Mouse (Mus musculus) left cerebral cortex, adult 2 months (tissue): ENCODE results near the gene Atoh8. TPM values are rescaled to one million over a fixed set of nuclear protein-coding genes. Genes with fewer than 3 reads are reported as not detected.

Experiments
- DNase-seq, 2 experiments: peaks; one replicate each; pipeline ENCODE4 v3.0.0; 2021 to 2022; ENCODE audit warnings: low spot score in 2 of 2, mixed read lengths in 1 of 2; ENCODE audit errors: extremely low spot score in 1 of 2
- H3K27ac ChIP-seq: fragments of 200-600 bp; 2 replicates; pipeline ENCODE4 v1.8.1; 2022
- H3K4me3 ChIP-seq: fragments of 200-600 bp; 2 replicates; pipeline ENCODE4 v1.8.1; 2022
- CTCF ChIP-seq: fragments of 200-600 bp; IDR thresholded peaks from 2 replicates; pipeline ENCODE4 v1.8.1; 2022; ENCODE audit warnings: antibody characterized with exemption, mild to moderate bottlenecking, moderate library complexity
- intact Hi-C: fragments of 180-260 bp; cut with DNase I; formaldehyde crosslinking; loops from one replicate; pipeline ENCODE4 v1.15.1; 2025
- total RNA-seq, 2 experiments: library from RNA; stranded (reverse); gene quantifications; 2 replicates each; pipeline ENCODE4 v1.2.3; 2021

Atoh8 gene
- total RNA-seq, 2 experiments from 2014 or later: 1.5 to 1.9 TPM

- TF ChIP-seq CTCF: no peak
- Histone ChIP-seq H3K4me3 (no peak overlapping the region), H3K27ac (no peak overlapping the region)
- no peak for DNase-seq
- intact Hi-C loops: no loop called here
These were observed 13.1 kb downstream of the Atoh8 start for GRCm38 (mm10) chr6:72222271-72222724.

GRCm38 (mm10) chr6:72221271-72221670 lies 14.1 kb downstream of the Atoh8 start:
- H3K27ac ChIP-seq: no peak overlapping the region
- TF ChIP-seq CTCF: peak; percentile 32
- DNase-seq: no peak
- no peak overlapping the region for H3K4me3 ChIP-seq
- intact Hi-C loops: no loop called here

GRCm38 (mm10) chr6:72219549-72219948 lies 15.8 kb downstream of the Atoh8 start:
- intact Hi-C loops: loop anchor here (5.0 kb wide), 1 partner anchor 122 kb away; the partner anchor contains the start of gene St3gal5
- no peak for DNase-seq
- no peak overlapping the region for H3K4me3 ChIP-seq
- TF ChIP-seq CTCF: no peak
- H3K27ac ChIP-seq: no peak overlapping the region

GRCm38 (mm10) chr6:72218281-72218680 lies 17.1 kb downstream of the Atoh8 start:
- no peak for DNase-seq
- intact Hi-C loops: loop anchor here (5.0 kb wide), 1 partner anchor 121 kb away; the partner anchor contains the start of gene St3gal5
- no peak overlapping the region for H3K4me3 ChIP-seq
- TF ChIP-seq CTCF: no peak
- no peak overlapping the region for H3K27ac ChIP-seq

GRCm38 (mm10) chr6:72217415-72217784 lies 18.0 kb downstream of the Atoh8 start:
- H3K27ac ChIP-seq: no peak overlapping the region; the same call in 1 of the 2 replicates
- intact Hi-C loops: loop anchor here (2.0 to 5.0 kb wide), 2 partner anchors 120 to 237 kb away; partner anchors contain the start of gene St3gal5
- no peak for TF ChIP-seq CTCF
- H3K4me3 ChIP-seq: no peak overlapping the region
- no peak for DNase-seq

GRCm38 (mm10) chr6:72216681-72217414 lies 18.5 kb downstream of the Atoh8 start:
- peak; percentile 95 to 98 for DNase-seq
- Histone ChIP-seq H3K4me3 (peak overlapping the region; percentile 4; the same call in 1 of the 2 replicates), H3K27ac (peak overlapping the region; percentile 69)
- intact Hi-C loops: loop anchor here (1.0 to 5.0 kb wide), 3 partner anchors 19 to 236 kb away; partner anchors contain the start of gene St3gal5
- TF ChIP-seq CTCF: peak; percentile 25

- intact Hi-C loops: loop anchor here (5.0 kb wide), 1 partner anchor 118 kb away; the partner anchor contains the start of gene St3gal5
- DNase-seq: no peak
- Histone ChIP-seq H3K27ac (no peak overlapping the region), H3K4me3 (no peak overlapping the region)
- TF ChIP-seq CTCF: no peak
These were observed 19.8 kb downstream of the Atoh8 start for GRCm38 (mm10) chr6:72215582-72215981.

- no peak for TF ChIP-seq CTCF
- H3K27ac ChIP-seq: no peak overlapping the region
- no peak overlapping the region for H3K4me3 ChIP-seq
- intact Hi-C loops: no loop called here
- no peak for DNase-seq
These were observed 24.0 kb downstream of the Atoh8 start for GRCm38 (mm10) chr6:72211360-72211759.

GRCm38 (mm10) chr6:72210823-72211222 lies 24.6 kb downstream of the Atoh8 start:
- no peak overlapping the region for H3K4me3 ChIP-seq
- no peak for TF ChIP-seq CTCF
- intact Hi-C loops: no loop called here
- DNase-seq: no peak
- no peak overlapping the region for H3K27ac ChIP-seq

GRCm38 (mm10) chr6:72209738-72210137 lies 25.6 kb downstream of the Atoh8 start:
- no peak for DNase-seq
- no peak for TF ChIP-seq CTCF
- Histone ChIP-seq H3K27ac (no peak overlapping the region), H3K4me3 (no peak overlapping the region)
- intact Hi-C loops: no loop called here

GRCm38 (mm10) chr6:72208406-72209045 lies 26.9 kb downstream of the Atoh8 start:
- DNase-seq: no peak
- TF ChIP-seq CTCF: no peak
- Histone ChIP-seq H3K27ac (no peak overlapping the region), H3K4me3 (no peak overlapping the region)
- intact Hi-C loops: no loop called here

GRCm38 (mm10) chr6:72206021-72206420 lies 29.4 kb downstream of the Atoh8 start:
- no peak for DNase-seq
- H3K27ac ChIP-seq: no peak overlapping the region
- no peak overlapping the region for H3K4me3 ChIP-seq
- intact Hi-C loops: no loop called here
- TF ChIP-seq CTCF: no peak
